Mouse (Mus musculus) ES-E14 (cell line): ENCODE measurements around the gene Foxo3. TPM values are rescaled to one million over a fixed set of nuclear protein-coding genes. Genes with fewer than 3 reads are reported as not detected.

ENCODE experiments used
- DNase-seq: peaks from one replicate; pipeline ENCODE4 v3.0.0-alpha.2; 2013; ENCODE audit warnings: low read depth, low spot score
- H3K27ac ChIP-seq: 2 replicates; pipeline ENCODE4 v1.5.1; 2012; ENCODE audit warnings: low read depth, mild to moderate bottlenecking, low read length, moderate library complexity, mixed read lengths; ENCODE audit not compliant: poor library complexity, insufficient read depth, severe bottlenecking
- H3K36me3 ChIP-seq: 2 replicates; pipeline ENCODE4 v1.6.1; 2012; ENCODE audit warnings: mild to moderate bottlenecking, low read length, moderate library complexity, mixed read lengths; ENCODE audit not compliant: control insufficient read depth, poor library complexity, insufficient read depth, severe bottlenecking
- H3K4me1 ChIP-seq, 2 experiments: fragments of 150-350 bp in 1 of 2; sonication (generic) in 1 of 2; 2 replicates each; pipeline ENCODE4 v1.6.1; 2012; ENCODE audit warnings: low read length in 2 of 2, mild to moderate bottlenecking in 1 of 2, mixed read lengths in 1 of 2; ENCODE audit not compliant: control insufficient read depth in 2 of 2, insufficient read depth in 2 of 2, poor library complexity in 1 of 2
- H3K4me3 ChIP-seq, 2 experiments: fragments of 150-350 bp in 1 of 2; sonication (generic) in 1 of 2; 2 replicates each; pipeline ENCODE4 v1.5.1; 2012; ENCODE audit warnings: low read length in 2 of 2, low read depth in 1 of 2, mild to moderate bottlenecking in 1 of 2, mixed read lengths in 1 of 2; ENCODE audit not compliant: insufficient read depth in 1 of 2, poor library complexity in 1 of 2, severe bottlenecking in 1 of 2
- H3K9ac ChIP-seq: 2 replicates; pipeline ENCODE4 v1.6.1; 2012; ENCODE audit warnings: low read depth, mild to moderate bottlenecking, low read length, mixed read lengths; ENCODE audit not compliant: poor library complexity, insufficient read depth, severe bottlenecking
- H3K9me3 ChIP-seq: fragments of 150-350 bp; sonication (generic); 2 replicates; pipeline ENCODE4 v1.6.1; 2012; ENCODE audit warnings: low read depth, mild to moderate bottlenecking, low read length; ENCODE audit not compliant: control insufficient read depth, insufficient read depth
- CHD2 ChIP-seq: IDR thresholded peaks from 2 replicates; pipeline ENCODE4 v1.6.1; 2014; ENCODE audit warnings: mild to moderate bottlenecking, low read depth, low read length, inconsistent platforms
- HCFC1 ChIP-seq: IDR thresholded peaks from 2 replicates; pipeline ENCODE4 v1.6.1; 2012; ENCODE audit warnings: low read length, inconsistent platforms, borderline replicate concordance; ENCODE audit not compliant: insufficient read depth
- MAFK ChIP-seq: IDR thresholded peaks from 2 replicates; pipeline ENCODE4 v1.6.1; 2014; ENCODE audit warnings: mild to moderate bottlenecking, low read depth, low read length, inconsistent platforms; ENCODE audit not compliant: insufficient read depth
- ZC3H11A ChIP-seq: IDR thresholded peaks from 2 replicates; pipeline ENCODE4 v1.6.1; 2012; ENCODE audit warnings: low read depth, mild to moderate bottlenecking, inconsistent platforms, low read length, borderline replicate concordance
- ZNF384 ChIP-seq: IDR thresholded peaks from 2 replicates; pipeline ENCODE4 v1.6.1; 2012; ENCODE audit warnings: low read depth, low read length, inconsistent platforms
- in situ Hi-C, 2 experiments: fragments of 600-800 bp; cut with MboI; formaldehyde crosslinking; loops; one replicate each; pipeline ENCODE4 v1.15.1; 2025; ENCODE audit warnings: low sequenced_read_pairs in 2 of 2, inconsistent platforms in 1 of 2; ENCODE audit not compliant: unreplicated experiment in 2 of 2
- total RNA-seq: library from RNA; depleted of rRNA; stranded (reverse); fragments of 300-350 nt; gene quantifications from 2 replicates; pipeline ENCODE4 v1.2.3, GENCODE M21; 2012

Gene Foxo3
- total RNA-seq, 1 experiment, result 20.7 TPM

DNA sequence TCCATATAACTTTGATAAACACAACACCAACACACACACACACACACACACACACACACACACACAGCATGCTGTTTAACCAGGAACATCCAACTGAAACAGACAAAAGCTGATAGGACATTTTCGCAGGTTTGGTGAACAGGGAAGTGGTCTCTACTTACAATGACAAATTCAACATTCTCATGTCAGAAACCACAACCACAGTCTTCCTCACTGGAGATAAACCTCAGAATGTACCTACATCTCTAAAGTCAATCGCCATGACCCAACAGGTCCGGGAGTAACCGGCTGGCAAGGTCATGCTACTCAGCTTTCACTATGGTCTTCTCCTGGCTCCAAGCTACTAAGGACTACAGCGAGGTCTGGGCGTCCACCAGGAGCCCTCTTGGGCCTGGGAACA is 81.8 kb downstream of the Foxo3 start:
- no peak overlapping the region for H3K4me3 ChIP-seq
- TF ChIP-seq CHD2 (no peak), ZNF384 (no peak), MAFK (no peak), HCFC1 (no peak), ZC3H11A (no peak)
- H3K27ac ChIP-seq, result no peak overlapping the region
- no peak overlapping the region for H3K9ac ChIP-seq
- DNase-seq, result no peak
- H3K9me3 ChIP-seq, result no peaks in the 10 kb centered on the region
- in situ Hi-C loops, result no loop called here
- H3K36me3 ChIP-seq, result peaks cover 20% of the 10 kb centered on the region; the same call in 1 of the 2 replicates
- peaks cover 6 to 11% of the 10 kb centered on the region in 2 experiments; a peak in 3 of 4 replicates for H3K4me1 ChIP-seq

DNA sequence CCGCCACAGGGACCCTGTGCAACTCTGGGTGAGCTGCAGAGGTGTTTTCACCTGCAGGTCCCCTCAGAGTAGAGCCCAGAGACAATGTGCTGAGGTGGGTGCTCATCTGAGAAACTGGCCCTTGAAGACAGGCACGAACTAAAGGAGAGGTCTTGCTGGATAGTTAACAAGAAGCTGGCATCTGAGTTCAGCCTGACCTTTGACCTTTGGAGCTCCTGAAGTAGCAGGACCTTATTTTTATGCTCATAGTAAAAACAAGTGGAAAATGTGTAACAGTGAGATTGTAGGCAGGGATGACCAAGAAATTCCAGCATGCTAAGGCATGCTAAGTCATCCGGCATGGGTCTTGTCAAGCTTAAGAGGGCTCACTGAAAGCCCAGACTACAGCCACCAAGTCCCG is 82.6 kb downstream of the Foxo3 start:
- peaks cover 20% of the 10 kb centered on the region; the same call in 1 of the 2 replicates for H3K36me3 ChIP-seq
- peaks cover 6 to 11% of the 10 kb centered on the region in 2 experiments; a peak in 3 of 4 replicates for H3K4me1 ChIP-seq
- in situ Hi-C loops, result no loop called here
- TF ChIP-seq HCFC1 (no peak), MAFK (no peak), ZC3H11A (no peak), CHD2 (no peak), ZNF384 (no peak)
- no peak overlapping the region for H3K4me3 ChIP-seq
- no peaks in the 10 kb centered on the region for H3K9me3 ChIP-seq
- H3K9ac ChIP-seq, result no peak overlapping the region
- no peak overlapping the region for H3K27ac ChIP-seq
- DNase-seq, result no peak

DNA sequence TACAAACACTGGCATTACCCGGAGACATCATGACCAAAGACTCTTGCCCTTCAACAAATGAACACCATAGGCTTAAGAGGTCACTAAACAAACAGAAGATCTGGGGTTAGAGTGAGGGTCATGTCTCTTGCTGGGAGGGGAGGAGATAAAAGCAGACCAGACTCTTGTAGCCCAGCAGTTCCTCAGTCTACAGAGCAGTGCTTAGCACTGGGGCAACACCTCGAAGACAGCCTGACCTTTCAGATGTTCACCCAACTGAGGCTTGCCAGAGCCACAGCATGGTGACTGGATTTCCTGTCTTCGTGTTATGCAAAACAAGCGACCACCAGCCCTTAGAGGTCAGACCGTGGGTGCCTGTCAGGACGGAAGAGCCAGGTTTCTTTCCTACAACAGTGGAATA is 83.6 kb downstream of the Foxo3 start:
- no peak for DNase-seq
- H3K36me3 ChIP-seq, result peaks cover 22% of the 10 kb centered on the region; the same call in 1 of the 2 replicates
- in situ Hi-C loops, result no loop called here
- no peak overlapping the region for H3K4me3 ChIP-seq
- peaks cover 9 to 11% of the 10 kb centered on the region in 2 experiments for H3K4me1 ChIP-seq
- H3K9me3 ChIP-seq, result no peaks in the 10 kb centered on the region
- no peak overlapping the region for H3K27ac ChIP-seq
- TF ChIP-seq ZNF384 (no peak), HCFC1 (no peak), ZC3H11A (no peak), CHD2 (no peak), MAFK (no peak)
- no peak overlapping the region for H3K9ac ChIP-seq

DNA sequence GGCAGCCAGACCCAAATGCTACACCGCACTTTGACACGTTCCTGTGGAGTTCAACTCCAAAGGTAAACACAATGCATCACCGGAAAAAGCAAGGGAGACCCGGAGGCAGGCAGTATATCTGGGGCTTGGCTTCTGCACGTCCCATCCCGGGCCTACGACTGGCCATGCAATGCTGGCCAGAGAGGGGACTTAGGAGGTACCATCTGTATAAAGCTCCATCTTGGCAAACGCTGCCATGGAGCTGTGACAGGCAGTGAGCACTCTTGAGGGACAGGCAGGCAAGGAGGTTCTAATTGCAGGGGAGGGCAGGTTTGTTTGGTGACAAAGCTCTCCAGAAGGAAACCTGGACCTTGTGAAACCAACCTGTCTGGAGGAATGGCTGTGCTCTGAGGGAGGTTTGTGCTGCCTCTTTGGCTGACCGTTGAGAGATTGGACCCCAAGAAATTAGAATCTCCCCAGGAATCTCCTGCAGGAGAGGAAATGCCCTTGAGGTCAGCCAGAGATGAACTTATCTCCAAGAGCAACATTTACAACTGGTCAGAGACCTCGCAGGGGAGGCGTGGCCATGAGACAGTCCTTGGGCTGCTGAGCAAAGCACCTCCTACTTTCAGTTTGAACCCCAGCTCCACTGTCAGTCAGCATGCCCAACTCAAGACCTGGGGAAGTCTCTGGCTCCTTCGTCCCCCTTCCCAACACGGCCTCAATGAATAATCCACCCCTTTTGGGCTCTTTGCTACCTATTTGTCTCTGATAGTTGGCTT is 86.7 kb downstream of the Foxo3 start:
- Histone ChIP-seq H3K9ac (no peak overlapping the region), H3K36me3 (peaks cover 18% of the 10 kb centered on the region; the same call in 1 of the 2 replicates), H3K4me3 (no peak overlapping the region), H3K9me3 (no peaks in the 10 kb centered on the region), H3K27ac (no peak overlapping the region), H3K4me1 (peaks cover 8 to 9% of the 10 kb centered on the region in 2 experiments; a peak in 3 of 4 replicates)
- in situ Hi-C loops, result no loop called here
- no peak for DNase-seq
- no peak for TF ChIP-seq CHD2
- no peak for TF ChIP-seq HCFC1
- no peak for TF ChIP-seq ZC3H11A
